Mouse (Mus musculus) left cerebral cortex, postnatal 10 days (tissue): ENCODE results near the gene Stk11ip. TPM values are rescaled to one million over a fixed set of nuclear protein-coding genes. Genes with fewer than 3 reads are reported as not detected.
A peak's percentile ranks its signal among the peaks of the same experiment; 100 is the strongest.

Experiments
- DNase-seq, 2 experiments: peaks; one replicate each; pipeline ENCODE4 v3.0.0; 2021 to 2022; ENCODE audit warnings: low spot score in 2 of 2, mixed read lengths in 1 of 2; ENCODE audit errors: extremely low spot score in 1 of 2
- intact Hi-C: fragments of 180-260 bp; cut with DNase I; formaldehyde crosslinking; loops from one replicate; pipeline ENCODE4 v1.15.1; 2025
- total RNA-seq, 2 experiments: library from RNA; stranded (reverse); gene quantifications; 2 replicates each; pipeline ENCODE4 v1.2.3; 2021

Gene Stk11ip
- 10 to 100 TPM; 29.4 to 29.7 TPM for total RNA-seq

DNA sequence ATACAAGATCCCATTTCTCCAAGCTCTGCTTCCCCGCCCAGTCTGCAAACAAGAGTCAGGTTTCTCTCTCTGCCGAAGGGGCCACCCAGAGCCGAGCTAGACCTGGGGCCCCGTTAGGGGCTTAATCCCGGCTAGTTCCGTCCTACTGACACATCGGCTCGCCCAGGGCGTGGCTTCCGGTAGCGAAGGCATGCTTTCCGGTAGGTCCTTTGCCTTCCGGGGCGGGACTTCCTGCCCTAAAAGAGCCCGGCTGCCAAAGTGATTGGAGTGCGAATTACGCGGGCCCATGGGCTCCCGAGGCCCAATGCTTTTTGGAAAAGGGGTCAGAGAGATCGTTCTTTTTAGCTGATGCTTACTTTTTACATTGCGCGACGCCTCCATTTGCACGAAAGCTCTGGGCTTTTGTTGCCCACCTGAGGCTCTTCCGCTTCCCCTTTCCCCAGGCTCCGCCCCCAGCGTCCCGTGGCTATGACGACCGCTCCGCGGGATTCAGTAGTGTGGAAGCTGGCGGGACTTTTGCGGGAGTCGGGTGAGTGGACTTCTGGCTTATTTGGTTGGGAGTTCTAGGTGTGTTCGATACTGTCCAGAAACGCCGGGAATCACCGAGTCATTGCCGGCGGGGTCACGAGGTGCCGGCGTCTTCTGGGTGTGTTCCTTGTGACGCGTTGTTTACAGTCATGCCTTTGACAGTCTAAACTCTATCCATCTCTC is at the start of gene Stk11ip:
Gene Stk11ip, plus strand, starts transcription at position 209 of the 711 bp plus-strand sequence.
- intact Hi-C loops: no loop called here

DNA sequence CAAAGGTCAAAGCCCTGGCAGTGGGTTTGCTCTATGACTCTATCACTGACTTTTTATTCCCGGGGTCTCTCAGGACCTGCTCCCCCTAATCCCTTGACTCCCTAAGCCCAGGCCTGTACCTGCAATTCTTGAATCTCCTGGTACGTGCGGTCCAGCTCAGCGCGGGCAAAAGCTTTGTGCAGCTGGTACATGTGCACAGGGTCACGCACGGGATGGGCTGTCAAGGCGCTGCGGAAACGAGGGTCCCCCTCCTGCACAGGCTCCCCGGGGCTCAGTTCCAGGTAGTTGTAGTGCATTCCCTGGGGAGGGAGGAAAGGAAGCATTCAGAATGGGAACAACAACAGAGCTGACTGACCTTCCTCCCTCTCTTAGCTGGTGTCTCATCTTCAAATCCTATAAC is 44.9 kb upstream of the Stk11ip start:
- intact Hi-C loops: loop anchor here (5.0 kb wide), 1 partner anchor 121 kb away; no protein-coding TSS in a partner anchor

More for the DNA sequence above, at the start of gene Stk11ip:
- peak; percentile 88 to 95 for DNase-seq

DNA sequence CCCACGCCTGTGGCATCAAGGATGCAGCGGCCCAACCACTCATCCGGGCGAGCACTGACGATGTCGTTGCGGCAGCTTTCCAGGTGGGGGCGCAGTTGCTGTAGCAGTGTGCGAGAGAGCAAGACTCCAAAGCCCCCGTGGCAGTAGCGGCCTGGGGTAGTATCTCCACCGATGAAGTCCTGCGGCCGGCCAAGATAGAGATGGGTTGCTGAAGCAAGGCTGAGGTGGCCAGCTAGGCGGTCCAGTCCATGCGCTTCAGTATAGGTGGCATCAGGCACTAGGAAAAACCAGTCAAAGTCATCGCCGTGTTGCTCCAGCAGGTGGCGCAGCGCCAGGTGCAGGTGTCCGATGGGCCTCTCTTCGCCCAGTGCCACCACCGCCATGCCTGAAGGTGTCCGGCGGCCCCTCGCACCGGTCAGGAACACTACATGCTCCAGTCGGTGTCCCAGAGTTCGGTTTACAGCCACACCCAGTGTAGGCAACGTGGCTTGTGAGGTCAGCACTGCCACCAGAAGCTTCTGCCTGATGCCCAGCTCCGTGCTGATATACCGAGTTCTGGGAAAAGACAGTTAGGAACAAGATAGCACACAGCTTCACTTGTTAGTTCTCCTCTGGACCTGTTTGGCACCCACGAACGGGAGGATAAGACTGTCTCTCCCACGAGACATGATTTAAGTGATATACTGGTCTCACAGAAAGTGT is 43.9 kb upstream of the Stk11ip start:
- peak; percentile 68 to 86 for DNase-seq
- intact Hi-C loops: loop anchor here (5.0 kb wide), 1 partner anchor 120 kb away; no protein-coding TSS in a partner anchor

More for the DNA sequence above, 44.9 kb upstream of the Stk11ip start:
- no peak for DNase-seq

DNA sequence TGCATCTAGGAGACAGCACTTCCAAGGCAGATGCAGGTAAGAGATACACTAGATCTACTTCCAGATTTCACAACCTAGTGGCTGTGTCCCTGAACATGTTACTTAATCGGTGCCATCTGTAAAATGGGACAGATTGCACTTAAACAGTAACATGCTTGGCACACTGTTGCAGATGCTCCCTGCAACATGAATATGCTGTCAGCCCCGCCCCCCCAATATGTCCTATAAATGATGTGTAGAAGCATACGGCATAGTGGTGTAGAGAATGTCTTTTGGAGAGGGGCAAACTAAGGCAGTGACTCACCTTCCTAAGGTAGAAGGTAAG is 43.4 kb upstream of the Stk11ip start:
- intact Hi-C loops: loop anchor here (5.0 kb wide), 1 partner anchor 119 kb away; no protein-coding TSS in a partner anchor
- no peak for DNase-seq

DNA sequence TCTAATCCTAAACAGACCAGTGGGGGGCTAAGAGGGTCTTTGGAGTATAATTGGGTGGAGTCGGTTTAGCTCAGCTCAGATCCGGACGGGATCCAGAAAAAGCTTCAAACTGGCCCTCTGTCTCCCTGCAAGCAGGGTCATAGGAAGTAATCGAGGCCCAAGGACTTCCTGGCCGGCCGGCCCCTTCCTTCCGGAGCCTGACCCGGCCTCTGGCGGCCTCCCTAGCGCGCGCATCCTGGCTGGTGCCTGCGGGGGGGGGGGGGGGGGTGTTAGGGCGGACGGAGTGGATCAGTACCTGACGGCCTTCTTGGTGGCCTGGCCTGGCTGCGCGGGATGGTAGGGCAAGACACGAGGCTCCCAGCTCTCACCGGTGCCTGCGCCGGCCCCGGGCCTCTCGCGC is 42.8 kb upstream of the Stk11ip start:
- intact Hi-C loops: loop anchor here (5.0 kb wide), 1 partner anchor 119 kb away; no protein-coding TSS in a partner anchor
- DNase-seq: peak in 1 of 2 experiments; percentile 73

DNA sequence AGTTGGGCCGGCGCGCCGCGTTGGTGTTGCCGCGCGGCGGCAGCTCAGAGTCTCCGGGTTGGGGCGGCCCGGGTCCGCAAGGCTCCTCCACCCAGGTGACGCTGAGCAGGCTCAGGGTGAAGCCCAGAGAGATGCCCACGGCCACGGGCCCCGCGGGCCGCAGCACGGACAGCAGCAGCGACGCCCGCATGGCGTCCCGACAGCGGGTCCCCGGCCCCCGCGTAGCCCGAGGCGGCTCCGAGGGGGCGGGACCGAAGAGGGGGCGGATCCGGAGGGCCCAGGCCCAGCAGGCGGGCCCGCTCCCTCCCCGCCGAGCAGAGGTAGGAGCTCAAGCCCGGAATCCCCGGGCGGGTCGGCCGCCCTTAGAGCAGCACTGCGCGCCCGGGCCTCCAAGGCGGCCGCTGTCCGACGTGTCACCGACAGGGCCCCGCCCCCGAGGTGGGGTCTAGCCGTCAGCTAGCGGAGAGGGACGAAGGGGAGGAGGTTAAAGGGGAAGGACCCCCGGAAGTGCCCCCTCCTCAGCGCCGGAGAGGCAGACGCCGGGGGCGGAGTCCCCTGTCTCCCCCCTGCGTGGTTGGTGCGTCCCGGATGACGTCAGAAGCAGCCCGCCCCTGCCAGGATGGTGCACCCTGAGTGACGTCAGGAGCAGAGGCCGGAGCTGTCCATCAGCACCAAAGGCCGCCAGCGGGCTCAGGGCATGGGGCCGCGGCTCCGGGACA is 42.3 kb upstream of the Stk11ip start, which contains the start of the genes Chpf and Tmem198:
Gene Chpf, minus strand, starts transcription at position 392 of the 719 bp plus-strand sequence.
Gene Tmem198, plus strand, starts transcription at position 617 of the 719 bp plus-strand sequence.
- intact Hi-C loops: loop anchor here (5.0 kb wide), 1 partner anchor 118 kb away; no protein-coding TSS in a partner anchor
- DNase-seq: peak; percentile 97 to 98

DNA sequence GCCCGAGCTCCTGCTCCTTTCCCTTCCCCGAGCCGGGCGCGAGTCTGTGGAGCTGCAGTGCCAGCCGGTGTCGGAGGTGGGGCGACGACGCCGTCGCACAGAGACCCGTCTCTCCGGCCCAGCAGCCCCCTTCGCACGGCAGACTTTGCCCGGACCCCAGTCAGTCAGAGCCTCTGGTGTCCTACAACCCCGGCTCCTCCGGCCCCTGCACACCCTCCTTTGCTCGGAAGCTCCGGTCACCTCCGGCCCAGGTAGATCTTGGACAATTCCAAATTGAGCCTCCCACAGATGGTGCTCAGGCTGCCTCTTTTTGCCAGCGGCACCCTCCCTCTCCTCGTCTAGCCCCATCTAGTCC is 41.7 kb upstream of the Stk11ip start:
- no peak for DNase-seq
- intact Hi-C loops: loop anchor here (5.0 kb wide), 1 partner anchor 118 kb away; no protein-coding TSS in a partner anchor

DNA sequence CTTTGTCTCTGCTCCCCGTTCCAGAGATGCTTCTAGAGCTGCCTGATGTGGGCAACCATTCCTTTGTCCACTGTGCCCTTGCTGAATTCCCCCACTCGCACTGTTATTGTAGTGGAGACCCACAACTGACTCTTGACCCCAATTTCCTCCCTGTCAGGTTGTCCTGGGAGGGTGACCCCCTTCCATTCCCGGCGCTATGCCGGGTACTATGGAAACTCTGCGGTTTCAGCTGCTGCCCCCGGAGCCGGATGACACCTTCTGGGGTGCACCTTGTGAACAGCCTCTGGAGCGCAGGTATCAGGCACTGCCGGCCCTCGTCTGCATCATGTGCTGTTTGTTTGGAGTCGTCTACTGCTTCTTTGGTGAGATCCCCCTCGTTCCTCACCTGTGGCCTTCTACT is 41.3 kb upstream of the Stk11ip start:
- intact Hi-C loops: no loop called here
- peak in 1 of 2 experiments; percentile 30 for DNase-seq

DNA sequence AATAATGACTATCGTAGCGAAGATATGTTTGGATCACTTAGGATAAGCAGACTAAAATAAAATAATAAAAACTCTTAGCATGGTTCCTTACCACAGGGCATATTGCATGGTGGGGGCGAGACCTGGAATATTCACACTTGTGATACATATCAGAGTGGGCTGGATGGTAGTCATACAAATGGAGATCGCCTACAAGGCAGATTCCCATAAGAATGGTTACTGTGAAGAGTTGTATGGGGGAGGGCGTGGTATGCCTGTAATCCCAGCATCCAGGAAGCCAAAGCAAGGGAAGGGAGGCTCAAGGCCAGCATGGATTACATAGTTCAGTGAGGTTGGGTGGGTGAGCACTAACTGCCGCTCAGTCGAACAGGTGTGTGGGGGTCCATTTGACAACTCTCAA is 40.6 kb upstream of the Stk11ip start:
- intact Hi-C loops: no loop called here
- DNase-seq: no peak

DNA sequence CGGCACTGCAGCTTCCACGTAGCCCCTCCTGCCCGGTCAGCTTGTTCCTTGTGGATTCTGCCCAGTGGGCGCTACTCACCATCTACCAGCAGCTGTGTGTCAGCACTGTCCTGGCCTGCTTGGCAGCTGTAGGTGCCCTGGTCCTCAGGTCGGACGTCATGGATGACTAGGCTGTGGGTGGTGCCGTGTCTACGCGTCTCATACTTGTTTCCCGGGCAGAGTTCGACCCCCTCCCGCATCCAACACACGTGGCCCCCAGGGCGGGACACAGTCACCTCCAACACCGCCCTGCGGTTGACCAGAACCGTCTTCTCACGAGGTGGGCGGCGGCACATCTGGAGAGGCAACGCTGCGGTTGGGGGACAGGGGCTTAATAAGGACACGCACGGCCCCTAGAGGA is 34.8 kb upstream of the Stk11ip start:
- intact Hi-C loops: no loop called here
- DNase-seq: no peak

DNA sequence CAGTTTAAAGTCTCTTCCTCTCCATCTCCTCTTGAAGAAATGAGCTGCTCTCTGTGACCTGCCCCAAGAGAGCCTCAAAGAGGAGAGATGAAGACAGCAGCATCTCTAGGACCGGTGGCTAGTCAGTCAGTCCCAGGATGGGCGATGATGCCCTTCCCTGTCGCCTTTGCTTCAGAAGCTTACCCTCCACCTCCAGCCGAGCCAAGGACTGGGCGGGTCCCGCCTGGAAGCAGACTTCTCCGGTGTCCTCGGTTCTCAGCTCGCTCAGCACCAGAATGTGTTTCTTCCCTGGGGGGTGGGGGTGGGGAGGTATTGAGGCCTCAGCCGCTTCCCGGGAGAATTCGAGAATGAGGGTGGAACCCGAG is 34.3 kb upstream of the Stk11ip start:
- no peak for DNase-seq
- intact Hi-C loops: no loop called here

DNA sequence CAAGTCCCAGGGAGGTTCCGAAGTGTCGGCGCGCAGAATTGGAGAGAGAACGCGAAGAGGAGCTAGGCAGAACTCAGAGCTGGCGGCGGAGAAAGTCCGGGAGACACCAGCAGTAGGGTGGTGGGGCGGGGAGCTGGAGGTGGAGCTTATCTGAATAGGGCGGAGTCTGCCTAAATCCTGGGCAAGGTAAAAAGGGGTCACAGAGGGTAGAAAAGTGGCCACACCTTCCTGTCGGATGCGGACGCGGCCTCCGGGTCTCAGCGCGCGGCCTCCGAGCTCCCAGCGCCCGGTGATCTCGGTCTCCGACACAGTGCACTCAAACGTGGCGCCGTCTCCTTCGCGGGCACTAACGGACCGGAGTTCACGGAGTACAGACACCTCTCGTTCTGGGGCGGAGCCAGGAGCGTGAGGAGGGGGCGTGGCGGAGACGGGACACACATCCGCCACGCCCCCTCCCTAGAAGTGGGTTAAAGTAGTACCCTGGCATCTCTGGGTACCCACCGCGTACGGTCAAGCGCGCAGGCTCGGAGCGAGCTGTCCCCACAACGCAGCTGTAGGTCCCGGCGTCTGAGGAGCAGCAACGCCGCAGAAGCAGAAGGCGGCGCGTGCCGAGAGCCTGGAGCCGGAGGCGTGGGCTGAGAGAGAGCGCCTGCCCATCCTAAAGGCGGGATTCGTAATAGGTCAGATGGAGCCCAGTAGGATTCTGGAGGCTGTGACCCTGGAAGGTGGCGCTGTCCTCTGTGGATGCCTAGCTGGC is 33.7 kb upstream of the Stk11ip start:
- DNase-seq: peak; percentile 60 to 86
- intact Hi-C loops: no loop called here

DNA sequence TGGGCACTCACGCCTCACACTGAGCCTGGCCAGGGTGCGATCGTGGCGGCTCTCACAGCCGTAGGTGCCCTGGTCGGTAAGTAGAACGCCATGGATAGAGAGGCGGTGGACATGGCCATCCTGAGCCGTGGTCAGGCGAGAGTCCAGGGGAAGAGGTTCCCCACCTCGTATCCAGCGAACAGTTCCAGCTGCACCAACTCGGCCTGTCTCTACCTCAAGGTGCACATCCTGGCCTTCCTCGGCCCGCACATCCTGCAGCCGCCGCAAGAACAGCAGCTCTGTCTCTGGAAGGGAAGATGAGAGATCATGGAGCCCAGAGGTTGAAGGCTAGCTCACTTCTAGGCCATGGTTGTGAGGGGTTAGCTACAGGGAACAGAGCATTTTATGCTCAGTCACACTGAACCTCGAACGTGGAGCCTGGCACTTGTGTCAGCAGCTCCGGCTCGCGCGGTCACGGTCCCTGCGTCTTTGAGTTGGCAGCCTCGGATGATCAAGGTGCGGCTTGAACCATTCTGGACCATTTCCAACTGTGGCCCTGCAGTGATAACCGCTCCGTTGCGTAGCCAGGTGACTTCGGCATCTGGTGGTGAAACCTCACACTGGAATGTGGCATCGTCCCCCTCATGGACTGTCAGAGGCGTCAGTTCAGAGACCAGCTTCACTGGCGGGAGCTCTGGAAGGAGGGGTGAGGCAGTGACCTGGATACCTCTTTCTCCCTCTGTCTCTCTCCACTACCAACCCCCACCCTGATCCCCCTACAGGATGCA is 30.4 kb upstream of the Stk11ip start:
- no peak for DNase-seq
- intact Hi-C loops: no loop called here

DNA sequence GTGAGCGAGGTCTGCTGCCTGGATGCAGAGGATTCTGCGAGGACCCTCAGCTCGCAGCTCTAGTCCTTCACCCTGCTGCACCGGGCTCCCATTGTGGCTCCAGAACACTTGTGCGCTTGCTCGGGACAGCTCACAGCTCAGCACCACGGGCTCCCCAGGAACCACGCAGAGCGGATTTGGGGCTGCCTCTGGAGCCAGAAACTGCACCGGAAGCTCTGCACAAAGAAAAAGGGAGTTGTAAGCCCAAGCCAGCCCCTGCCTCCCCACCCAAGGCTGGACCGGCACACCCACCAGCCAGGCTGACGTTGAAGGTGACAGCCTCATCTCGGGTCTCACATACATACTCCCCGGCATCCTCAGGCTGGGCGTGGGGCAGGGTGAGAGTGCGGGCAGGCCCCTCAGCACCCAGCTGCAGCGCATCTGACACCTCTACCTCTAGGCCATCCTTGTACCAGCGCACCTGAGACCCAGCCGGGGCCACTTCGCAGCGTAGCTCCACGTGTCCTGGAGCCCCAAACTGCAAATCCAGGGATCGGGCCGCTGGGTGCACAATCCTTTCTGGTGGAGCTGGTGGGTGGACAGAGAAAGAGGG is 28.7 kb upstream of the Stk11ip start:
- intact Hi-C loops: no loop called here
- DNase-seq: no peak

DNA sequence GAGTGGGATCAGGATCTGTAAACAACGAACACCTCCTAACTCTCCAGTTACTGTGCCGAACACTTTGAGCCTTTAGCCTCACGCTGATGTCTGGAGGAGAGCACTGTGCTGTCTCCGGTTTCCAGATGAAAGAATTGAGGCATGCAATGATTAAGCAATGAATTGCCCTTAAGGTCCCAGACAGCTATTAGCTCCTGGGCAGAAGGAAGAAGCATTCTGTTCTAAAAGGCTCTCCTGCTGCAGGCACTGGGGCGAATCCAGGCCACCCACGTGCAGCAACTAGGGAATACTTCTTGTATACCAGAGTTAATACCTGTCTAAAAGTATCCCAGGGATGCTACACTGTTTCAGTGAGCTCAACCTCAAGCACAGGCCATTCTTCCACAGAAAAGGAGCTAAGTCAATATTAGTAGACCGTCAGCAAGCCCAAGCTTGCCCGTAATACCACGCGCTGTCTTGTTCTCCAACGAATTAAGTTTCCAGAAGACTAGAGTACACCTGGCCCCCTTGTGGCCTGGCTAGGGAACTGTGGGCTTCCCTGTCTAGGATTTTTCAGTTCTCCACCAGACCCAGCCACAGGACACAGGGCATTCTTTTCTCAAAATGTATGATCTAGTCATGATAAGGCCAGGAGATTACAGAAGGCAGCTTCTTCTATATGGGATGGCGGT is 26.3 kb upstream of the Stk11ip start:
- DNase-seq: no peak
- intact Hi-C loops: no loop called here

DNA sequence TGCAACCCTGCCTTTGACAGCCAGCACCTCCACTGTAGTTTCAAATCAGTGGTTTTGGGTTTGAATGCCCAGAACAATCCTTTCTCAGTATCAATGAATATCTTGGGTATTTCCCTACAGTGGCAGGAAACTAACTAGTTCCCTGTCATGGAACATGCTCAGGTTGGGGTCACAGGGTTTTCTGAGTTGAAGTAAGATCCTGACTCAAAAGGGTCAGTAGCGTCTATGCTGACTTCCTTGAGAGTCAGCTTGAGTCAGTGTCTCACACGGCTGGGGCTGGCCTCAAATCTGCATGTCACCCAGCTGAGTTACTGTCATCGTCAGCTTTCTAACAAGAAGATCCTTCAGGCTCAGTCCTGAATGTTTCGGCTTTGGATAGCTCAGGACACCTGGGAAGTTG is 22.4 kb upstream of the Stk11ip start:
- no peak for DNase-seq
- intact Hi-C loops: no loop called here

DNA sequence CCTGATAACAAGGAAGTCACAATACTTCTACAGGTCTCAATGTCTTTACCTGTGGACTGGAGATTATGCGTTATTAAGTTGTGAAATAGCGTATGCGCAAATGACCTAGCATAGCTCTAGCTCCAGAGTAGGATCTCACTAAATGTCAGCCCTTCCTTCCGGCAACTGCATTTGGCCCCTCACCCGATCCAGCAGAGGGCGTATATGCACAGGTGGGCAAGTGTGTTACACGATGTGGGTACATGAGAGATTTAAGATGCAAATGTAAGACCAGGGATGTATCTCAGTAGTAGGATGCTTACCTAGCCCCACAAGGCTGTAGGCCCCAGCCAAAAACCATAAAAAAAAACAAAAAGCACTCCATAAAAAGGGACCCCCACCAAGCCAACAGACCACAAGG is 21.9 kb upstream of the Stk11ip start:
- DNase-seq: no peak
- intact Hi-C loops: no loop called here
